In genomic region chr11:55571144-55571543, GRCm38 (mm10) we compare ENCODE assay signal across 9 mouse cellular contexts. TPM values are rescaled to one million over a fixed set of nuclear protein-coding genes. Genes with fewer than 3 reads are reported as not detected.
DNase-seq lines count a peak whose midpoint lies in the region; ATAC-seq and TF ChIP-seq lines count a peak whose summit lies in the region.
"Had no signal": no experiment of that assay in that cellular context is flagged by ENCODE, and none has a peak within 500 bp of the region (broad histone marks: within the 10 kb centered on the region; RNA-seq: fewer than 3 reads in every experiment).

No protein-coding gene starts in this region.

- 23% methylated on average over 2 of the region's 2 CpGs for WGBS in forebrain, postnatal 0 days
- 28% methylated on average over 2 of the region's 2 CpGs for WGBS in forebrain, embryonic 12.5 days
- 21% methylated on average over 2 of the region's 2 CpGs for WGBS in hindbrain, embryonic 13.5 days

- no peak overlapping the region for H3K4me3 ChIP-seq in forebrain, postnatal 0 days (ENCODE audit: low read depth, low read length)
- H3K4me3 ChIP-seq in forebrain, embryonic 12.5 days (replicated peaks): no peak overlapping the region
- H3K4me3 ChIP-seq in hindbrain, embryonic 13.5 days: no peak overlapping the region

- H3K4me1 ChIP-seq in forebrain, postnatal 0 days (ENCODE audit: insufficient read depth): no peaks in the 10 kb centered on the region
- H3K4me1 ChIP-seq in forebrain, embryonic 12.5 days: no peaks in the 10 kb centered on the region
- peaks cover 28% of the 10 kb centered on the region for H3K4me1 ChIP-seq in hindbrain, embryonic 13.5 days (replicated peaks)

- no peak overlapping the region for H3K9ac ChIP-seq in forebrain, postnatal 0 days
- H3K9ac ChIP-seq in forebrain, embryonic 12.5 days: no peak overlapping the region
- no peak overlapping the region for H3K9ac ChIP-seq in hindbrain, embryonic 13.5 days

- no peaks in the 10 kb centered on the region for H3K36me3 ChIP-seq in forebrain, postnatal 0 days (ENCODE audit: insufficient read depth)
- H3K36me3 ChIP-seq in forebrain, embryonic 12.5 days (replicated peaks): no peaks in the 10 kb centered on the region
- H3K36me3 ChIP-seq in hindbrain, embryonic 13.5 days: peaks cover 17% of the 10 kb centered on the region

- TF ChIP-seq CTCF in forebrain, postnatal 0 days (IDR thresholded peaks at IDR 0.05; ENCODE audit: low read depth): peak; percentile 67

- no peak overlapping the region for H3K27ac ChIP-seq in forebrain, postnatal 0 days (ENCODE audit: low read depth, low read length)
- no peak overlapping the region for H3K27ac ChIP-seq in forebrain, embryonic 12.5 days
- H3K27ac ChIP-seq in hindbrain, embryonic 13.5 days: peak overlapping the region; percentile 74; the same call in 1 of the 2 replicates

- H3K4me2 ChIP-seq in forebrain, postnatal 0 days (ENCODE audit: low read depth): no peak overlapping the region
- no peak overlapping the region for H3K4me2 ChIP-seq in forebrain, embryonic 12.5 days
- no peak overlapping the region for H3K4me2 ChIP-seq in hindbrain, embryonic 13.5 days

- DNase-seq in forebrain, postnatal 0 days: peak; percentile 9
- DNase-seq in ovary, postnatal 36 days (ENCODE audit: low spot score): peak; percentile 10
- no peak for DNase-seq in ovary, postnatal 10 days (ENCODE audit: low spot score)
- DNase-seq in c-Kit-negative CD71-positive TER-119-positive erythroid progenitor cells, embryonic 14.5 days (ENCODE audit: low read depth, low spot score): peak; percentile 3
- DNase-seq in mesoderm, embryonic 11.5 days (ENCODE audit: low read depth, low spot score): peak; percentile 60

- no peaks in the 10 kb centered on the region for H3K9me3 ChIP-seq in forebrain, postnatal 0 days (ENCODE audit: low read length)
- no peaks in the 10 kb centered on the region for H3K9me3 ChIP-seq in forebrain, embryonic 12.5 days
- H3K9me3 ChIP-seq in hindbrain, embryonic 13.5 days: no peaks in the 10 kb centered on the region

- no peak for ATAC-seq in forebrain, postnatal 0 days
- ATAC-seq in forebrain, embryonic 12.5 days (ENCODE audit: low FRiP score): no peak
- ATAC-seq in hindbrain, embryonic 13.5 days (ENCODE audit: low FRiP score): no peak
- no peak for ATAC-seq in activated CD4-positive, CD25-positive, alpha-beta regulatory T cell, adult 4 months

- H3K27me3 ChIP-seq in forebrain, postnatal 0 days (ENCODE audit: insufficient read depth, low read length): no peaks in the 10 kb centered on the region
- H3K27me3 ChIP-seq in forebrain, embryonic 12.5 days: peaks cover 2% of the 10 kb centered on the region; the same call in 1 of the 2 replicates
- no peaks in the 10 kb centered on the region for H3K27me3 ChIP-seq in hindbrain, embryonic 13.5 days

RNA-seq across cellular contexts. Expression of gene Glra1, which starts 36.9 kb away (rescaled TPM):
- 0.19 TPM in 1 of 2 replicates, not detected in the other for total RNA-seq in forebrain, postnatal 0 days (2014; rRNA removed)
- polyA plus RNA-seq in forebrain, postnatal 0 days (2015; fragmentation: Nextera tagmentation; extraction: Ambion mirVana): 0.08 TPM in 1 of 2 replicates, not detected in the other
- polyA plus RNA-seq in forebrain, embryonic 12.5 days (2016; fragmentation: Nextera tagmentation; extraction: Ambion mirVana): not detected in 2 replicates
- polyA plus RNA-seq in hindbrain, embryonic 13.5 days (2015; fragmentation: Nextera tagmentation; extraction: Ambion mirVana): 2.1 and 2.7 TPM in 2 replicates
- polyA plus RNA-seq in activated CD4-positive, CD25-positive, alpha-beta regulatory T cell, adult 4 months (2017; shearing (Covaris generic)): not detected
- total RNA-seq: heart, postnatal 10 days had no signal
